Mouse (Mus musculus) thymus, adult 2 months (tissue): ENCODE data around the gene Olfr282.

Source experiments
- CTCF ChIP-seq: fragments of 200-500 bp; IDR thresholded peaks from 2 replicates; pipeline ENCODE4 v1.5.1; 2012; ENCODE audit warnings: mild to moderate bottlenecking, control low read depth, low read length, moderate library complexity, borderline replicate concordance; ENCODE audit not compliant: control insufficient read depth, poor library complexity, insufficient read depth; ENCODE audit errors: extremely low read depth
- POLR2A ChIP-seq: fragments of 200-500 bp; IDR thresholded peaks from 2 replicates; pipeline ENCODE4 v1.6.1; 2012; ENCODE audit warnings: mild to moderate bottlenecking, low read length, control low read depth, moderate library complexity; ENCODE audit not compliant: control insufficient read depth, poor library complexity, insufficient read depth; ENCODE audit errors: extremely low read depth

- TF ChIP-seq CTCF (no peak), POLR2A (no peak)
Measured at GRCm38 (mm10) chr15:98418096-98418495, 12.9 kb upstream of the Olfr282 start.
